Mouse (Mus musculus): Measurements from ENCODE around the gene Kif12. TPM values are rescaled to one million over a fixed set of nuclear protein-coding genes. Genes with fewer than 3 reads are reported as not detected.

The Kif12 gene
- polyA plus RNA-seq, 1 experiment from 2014 or later, result not detected

GRCm38 (mm10) chr4:63155596-63155995, 16.3 kb downstream of the Kif12 start:
- Histone ChIP-seq H3K4me2 (no peak overlapping the region), H3K27ac (no peak overlapping the region), H3K4me1 (no peaks in the 10 kb centered on the region), H3K9me3 (no peaks in the 10 kb centered on the region), H3K36me3 (replicated peaks) (no peaks in the 10 kb centered on the region), H3K4me3 (replicated peaks) (no peak overlapping the region), H3K9ac (no peak overlapping the region), H3K27me3 (no peaks in the 10 kb centered on the region)
- no peak for ATAC-seq (ENCODE audit: low FRiP score)
- WGBS, result 67% methylated on average over 2 of the region's 2 CpGs

- no peak for ATAC-seq (ENCODE audit: low FRiP score)
- WGBS, result 67% methylated on average over 5 of the region's 5 CpGs
- no peaks in the 10 kb centered on the region for H3K4me1 ChIP-seq
- H3K4me3 ChIP-seq (replicated peaks), result no peak within 1 kb of the TSS
- no peak within 1 kb of the TSS for H3K27ac ChIP-seq
- H3K9ac ChIP-seq, result no peak within 1 kb of the TSS
- no peaks in the 10 kb centered on the region for H3K27me3 ChIP-seq
- no peaks in the 10 kb centered on the region for H3K36me3 ChIP-seq (replicated peaks)
- H3K9me3 ChIP-seq, result no peaks in the 10 kb centered on the region
- no peak within 1 kb of the TSS for H3K4me2 ChIP-seq
Measured at GRCm38 (mm10) chr4:63154699-63155098, 17.2 kb downstream of the Kif12 start, which contains the start of gene Ambp. Gene Ambp (minus strand): TSS chr4:63154799.

- no peak for ATAC-seq (ENCODE audit: low FRiP score)
- Histone ChIP-seq H3K27ac (no peak overlapping the region), H3K9ac (no peak overlapping the region), H3K9me3 (no peaks in the 10 kb centered on the region), H3K27me3 (no peaks in the 10 kb centered on the region), H3K4me3 (replicated peaks) (no peak overlapping the region), H3K36me3 (replicated peaks) (no peaks in the 10 kb centered on the region), H3K4me2 (no peak overlapping the region), H3K4me1 (no peaks in the 10 kb centered on the region)
- WGBS, result 58% methylated on average over 4 of the region's 4 CpGs
Measured at GRCm38 (mm10) chr4:63154028-63154427, 17.9 kb downstream of the Kif12 start.

GRCm38 (mm10) chr4:63151127-63151526, 20.8 kb downstream of the Kif12 start:
- no peaks in the 10 kb centered on the region for H3K36me3 ChIP-seq (replicated peaks)
- no peak overlapping the region for H3K4me3 ChIP-seq (replicated peaks)
- no peak overlapping the region for H3K4me2 ChIP-seq
- H3K4me1 ChIP-seq, result no peaks in the 10 kb centered on the region
- H3K9ac ChIP-seq, result no peak overlapping the region
- ATAC-seq (ENCODE audit: low FRiP score), result no peak
- H3K27ac ChIP-seq, result no peak overlapping the region
- no peaks in the 10 kb centered on the region for H3K27me3 ChIP-seq
- 95% methylated on average over 6 of the region's 6 CpGs for WGBS
- H3K9me3 ChIP-seq, result no peaks in the 10 kb centered on the region

- Histone ChIP-seq H3K4me3 (replicated peaks) (no peak overlapping the region), H3K4me1 (no peaks in the 10 kb centered on the region), H3K4me2 (no peak overlapping the region), H3K9me3 (no peaks in the 10 kb centered on the region), H3K27me3 (no peaks in the 10 kb centered on the region), H3K36me3 (replicated peaks) (no peaks in the 10 kb centered on the region), H3K9ac (no peak overlapping the region), H3K27ac (no peak overlapping the region)
- no peak for ATAC-seq (ENCODE audit: low FRiP score)
- WGBS, result 93% methylated on average over 6 of the region's 6 CpGs
Measured at GRCm38 (mm10) chr4:63147268-63147667, 24.7 kb downstream of the Kif12 start.

- peaks cover 44% of the 10 kb centered on the region for H3K36me3 ChIP-seq (replicated peaks)
Measured at GRCm38 (mm10) chr4:63129891-63130624, 41.9 kb downstream of the Kif12 start.

GRCm38 (mm10) chr4:63124861-63125466, 47.0 kb downstream of the Kif12 start:
- H3K27ac ChIP-seq, result no peak overlapping the region
- H3K9me3 ChIP-seq, result 0 out of 2 replicates have a peak, but pooled peaks cover 3% of the 10 kb centered on the region
- no peak for ATAC-seq (ENCODE audit: low FRiP score)
- no peak overlapping the region for H3K4me3 ChIP-seq (replicated peaks)
- H3K4me2 ChIP-seq, result no peak overlapping the region
- peaks cover 5% of the 10 kb centered on the region; the same call in 1 of the 2 replicates for H3K4me1 ChIP-seq
- 21% methylated on average over 8 of the region's 8 CpGs for WGBS
- peaks cover 22% of the 10 kb centered on the region for H3K36me3 ChIP-seq (replicated peaks)
- no peaks in the 10 kb centered on the region for H3K27me3 ChIP-seq
- H3K9ac ChIP-seq, result no peak overlapping the region

More at GRCm38 (mm10) chr4:63129891-63130624, 41.9 kb downstream of the Kif12 start:
- Histone ChIP-seq H3K4me3 (replicated peaks) (no peak overlapping the region), H3K9ac (no peak overlapping the region), H3K27me3 (no peaks in the 10 kb centered on the region), H3K9me3 (no peaks in the 10 kb centered on the region), H3K4me2 (no peak overlapping the region), H3K27ac (no peak overlapping the region), H3K4me1 (no peaks in the 10 kb centered on the region)
- ATAC-seq (ENCODE audit: low FRiP score), result no peak
- 92% methylated on average over 5 of the region's 5 CpGs for WGBS

GRCm38 (mm10) chr4:63118639-63119437, 53.1 kb downstream of the Kif12 start:
- 89% methylated on average over 5 of the region's 5 CpGs for WGBS
- peaks cover 39% of the 10 kb centered on the region for H3K36me3 ChIP-seq (replicated peaks)
- 0 out of 2 replicates have a peak, but pooled peaks cover 3% of the 10 kb centered on the region for H3K9me3 ChIP-seq
- H3K4me2 ChIP-seq, result no peak overlapping the region
- H3K4me1 ChIP-seq, result no peaks in the 10 kb centered on the region
- ATAC-seq (ENCODE audit: low FRiP score), result peak; percentile 87
- H3K9ac ChIP-seq, result no peak overlapping the region
- H3K4me3 ChIP-seq (replicated peaks), result no peak overlapping the region
- H3K27ac ChIP-seq, result no peak overlapping the region
- H3K27me3 ChIP-seq, result no peaks in the 10 kb centered on the region

Other genes starting within 250 kb of the Kif12 start
- gene Zfp618, start 206.6 kb downstream of the Kif12 start, polyA plus RNA-seq (2016; fragmentation: Nextera tagmentation; extraction: Ambion mirVana), result 32.4 and 34.2 TPM in 2 replicates
- not detected in 2 replicates for gene Ambp, start 17.3 kb downstream of the Kif12 start, polyA plus RNA-seq (2016; fragmentation: Nextera tagmentation; extraction: Ambion mirVana)
- 3.7 and 4.1 TPM in 2 replicates for gene Col27a1, start 41.9 kb upstream of the Kif12 start, polyA plus RNA-seq (2016; fragmentation: Nextera tagmentation; extraction: Ambion mirVana)
- not detected in 2 replicates for gene Orm1, start 172.4 kb upstream of the Kif12 start, polyA plus RNA-seq (2016; fragmentation: Nextera tagmentation; extraction: Ambion mirVana)
- gene Orm3, start 184.0 kb upstream of the Kif12 start, polyA plus RNA-seq (2016; fragmentation: Nextera tagmentation; extraction: Ambion mirVana), result not detected in 2 replicates
- not detected in 2 replicates for gene Orm2, start 190.3 kb upstream of the Kif12 start, polyA plus RNA-seq (2016; fragmentation: Nextera tagmentation; extraction: Ambion mirVana)
- gene Akna, start 231.2 kb upstream of the Kif12 start, polyA plus RNA-seq (2016; fragmentation: Nextera tagmentation; extraction: Ambion mirVana), result 24.6 and 29.3 TPM in 2 replicates

All from forebrain, embryonic 12.5 days (tissue).